Mouse (Mus musculus) heart, postnatal 4 days (tissue): ENCODE data around the gene Abcb4. TPM values are rescaled to one million over a fixed set of nuclear protein-coding genes. Genes with fewer than 3 reads are reported as not detected.
"Not testable (repeated sequence)": the region's sequence is repeated elsewhere in the genome, so short reads cannot be mapped to it uniquely, and the experiment has no call there.

Experiments
- DNase-seq: peaks from one replicate; pipeline ENCODE4 v3.0.0; 2021
- total RNA-seq, 2 experiments: library from RNA; stranded (reverse); gene quantifications; 2 replicates each; pipeline ENCODE4 v1.2.3; 2021

Abcb4 gene
- total RNA-seq, 2 experiments from 2014 or later: 3.3 to 3.8 TPM

DNA sequence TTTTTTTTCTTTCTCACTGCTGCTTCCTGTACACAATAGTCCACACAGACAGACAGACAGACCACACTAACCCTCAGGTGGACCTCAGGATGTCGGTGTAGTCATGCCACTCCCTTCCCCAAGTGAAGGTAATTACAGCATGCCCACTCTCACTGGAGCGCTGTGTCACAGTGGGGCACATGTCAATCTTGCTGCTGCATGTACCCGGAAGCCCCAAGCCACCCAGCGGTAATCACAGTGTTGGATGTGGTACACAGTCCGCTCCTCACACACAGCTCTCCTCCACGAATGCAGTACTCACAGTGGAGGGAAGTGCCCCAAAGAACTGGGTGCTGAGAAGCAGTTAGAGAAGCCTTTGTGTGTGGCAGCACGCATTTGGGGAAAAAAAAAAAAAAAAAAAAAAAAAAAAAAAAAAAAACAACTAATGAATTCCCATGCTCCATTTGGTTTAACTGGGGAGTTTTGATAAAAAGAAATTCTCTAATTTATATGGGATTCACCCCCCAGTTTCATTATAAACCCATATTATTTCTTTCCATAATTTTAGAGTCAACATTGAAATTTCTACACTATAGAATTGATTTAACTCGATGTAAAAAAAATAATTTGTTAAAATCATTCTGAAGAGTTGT, 18.2 kb downstream of the Abcb4 start:
- DNase-seq: no peak

DNA sequence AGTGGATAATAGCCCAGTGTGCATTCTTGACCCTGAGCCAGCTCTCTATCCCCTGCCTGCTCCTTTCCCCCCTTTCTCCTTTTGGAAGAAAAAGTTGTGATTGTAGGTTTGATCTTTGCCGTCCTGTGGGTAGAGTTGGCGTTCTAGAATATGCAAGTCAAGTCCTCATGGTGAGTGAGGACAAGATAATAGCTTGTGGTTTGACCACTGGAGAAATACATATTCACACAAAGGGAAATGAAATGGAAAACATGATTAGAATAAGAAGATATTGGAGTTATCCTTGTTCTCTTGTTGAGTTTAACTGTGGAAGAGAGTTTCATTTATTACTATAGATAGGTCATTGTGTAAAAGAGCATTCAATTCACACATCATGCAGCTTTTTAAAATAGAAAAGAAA, 22.9 kb downstream of the Abcb4 start:
- no peak for DNase-seq

DNA sequence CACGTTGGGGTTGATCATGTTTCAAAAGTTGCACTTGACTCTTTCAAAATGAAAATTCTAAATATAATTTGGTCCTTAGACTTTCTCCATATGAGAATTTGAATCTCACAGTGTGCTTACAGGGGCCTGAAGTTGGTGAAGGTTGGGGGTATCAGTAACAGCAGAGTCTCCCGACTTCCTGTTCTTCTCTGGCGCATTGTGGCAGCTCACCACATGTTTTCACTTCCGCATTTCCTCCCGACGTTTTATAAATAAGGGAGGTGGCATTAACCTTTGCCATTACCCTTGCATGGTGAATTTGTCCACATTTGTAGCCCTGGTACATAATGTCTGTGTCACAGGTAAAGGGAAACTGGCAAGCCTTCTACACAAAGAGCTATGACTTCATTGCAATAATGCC, 23.6 kb downstream of the Abcb4 start:
- DNase-seq: no peak

DNA sequence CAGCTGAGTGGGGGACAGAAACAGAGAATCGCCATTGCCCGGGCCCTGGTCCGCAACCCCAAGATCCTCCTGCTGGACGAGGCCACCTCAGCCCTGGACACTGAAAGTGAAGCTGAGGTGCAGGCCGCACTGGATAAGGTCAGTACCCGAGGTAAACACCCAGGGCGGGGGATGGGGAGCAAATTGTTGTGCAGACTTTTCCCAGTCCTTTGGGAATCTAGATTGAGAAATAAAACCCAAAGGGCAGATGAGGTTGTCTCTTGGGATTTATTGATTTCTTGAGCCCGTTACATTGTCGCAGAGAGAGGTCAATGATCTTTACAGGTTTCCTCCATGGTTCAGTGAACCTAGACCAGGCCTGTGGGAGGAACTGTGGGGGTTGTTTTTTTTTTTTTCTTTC, 34.9 kb downstream of the Abcb4 start:
- no peak for DNase-seq

DNA sequence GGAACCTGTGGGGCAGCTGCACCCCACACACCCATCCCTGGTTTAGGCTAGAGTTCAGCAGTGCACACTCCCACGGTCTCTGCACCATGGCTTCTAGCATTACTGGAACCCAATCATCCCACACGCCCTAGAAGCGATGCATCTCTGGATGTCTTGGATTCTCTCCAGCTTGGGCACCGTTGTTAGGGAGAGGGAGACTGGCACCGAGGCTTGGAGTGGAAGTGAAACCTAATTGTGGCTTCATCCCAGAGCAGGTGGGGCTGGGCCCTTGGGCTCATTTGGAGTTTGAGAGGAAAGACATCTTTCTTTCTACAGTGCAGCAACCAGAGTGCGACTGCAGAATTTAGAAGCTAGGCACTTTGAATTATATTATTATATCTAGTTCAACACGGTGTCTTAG, 44.4 kb downstream of the Abcb4 start:
- DNase-seq: no peak

DNA sequence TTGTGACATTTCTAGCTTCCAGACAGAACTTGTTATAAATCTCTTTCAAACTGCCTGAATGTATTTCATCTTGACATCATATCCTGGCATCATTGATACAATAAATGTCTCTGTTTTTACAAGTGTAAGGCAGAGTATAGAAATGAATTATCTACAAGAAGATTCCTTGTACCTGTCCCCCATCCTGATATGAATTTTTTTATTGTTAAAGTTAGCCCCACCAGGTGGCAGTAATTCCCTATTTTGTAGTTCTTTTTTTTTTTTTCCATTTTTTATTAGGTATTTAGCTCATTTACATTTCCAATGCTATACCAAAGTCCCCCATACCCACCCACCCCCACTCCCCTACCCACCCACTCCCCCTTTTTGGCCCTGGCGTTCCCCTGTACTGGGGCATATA, 47.7 kb downstream of the Abcb4 start:
- DNase-seq: not testable (repeated sequence)

DNA sequence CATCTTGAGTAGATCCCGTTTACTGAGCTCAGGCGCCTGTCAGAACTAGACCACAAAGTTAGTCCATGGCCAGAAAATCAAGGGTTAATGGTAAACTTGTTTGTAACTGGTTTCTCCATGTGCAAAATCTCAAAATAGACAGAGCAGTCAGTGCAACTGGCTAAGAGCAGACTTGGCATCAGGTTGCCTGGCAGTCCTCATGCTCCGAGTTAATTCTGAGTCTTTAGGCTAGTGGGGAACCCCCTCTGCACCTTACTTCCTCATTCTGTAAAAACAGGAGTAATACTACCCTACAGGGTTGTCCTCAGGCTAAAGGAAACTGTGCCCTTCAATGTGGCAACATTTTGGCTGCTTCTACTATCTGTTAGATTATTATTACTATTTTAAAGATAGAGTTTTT, 50.3 kb downstream of the Abcb4 start:
- DNase-seq: peak; percentile 23

DNA sequence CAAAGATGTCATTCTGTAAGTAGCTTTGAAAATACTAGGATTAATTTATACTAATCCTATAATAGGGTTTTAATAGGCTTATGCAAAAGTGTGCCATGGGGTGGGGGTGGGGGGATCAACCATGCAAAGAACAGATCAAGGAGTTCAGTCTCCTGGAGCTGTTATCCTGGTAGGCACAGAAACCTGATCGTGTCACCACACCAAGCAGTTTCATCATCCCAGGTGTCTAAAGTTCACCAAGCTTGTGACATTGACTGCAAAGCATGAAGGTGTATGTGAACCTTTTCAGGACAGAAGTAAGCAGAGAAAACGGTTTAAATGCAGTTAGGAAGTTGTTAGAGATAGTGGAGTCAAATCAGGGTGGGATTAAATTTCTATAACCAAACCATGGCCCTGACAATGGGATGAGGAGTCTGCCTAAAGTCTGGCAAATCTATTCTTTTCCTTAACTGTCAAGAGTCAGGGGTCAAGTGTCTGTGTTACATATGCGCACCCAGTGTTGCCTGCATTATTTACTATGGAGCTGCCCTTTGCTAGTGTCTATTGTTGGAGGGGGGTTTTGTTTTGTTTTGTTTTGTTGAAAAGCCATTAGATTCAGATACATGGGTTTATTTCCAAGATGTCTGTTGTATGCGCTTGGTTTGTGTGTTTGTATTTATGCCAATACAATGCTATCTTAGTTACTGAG, 54.0 kb downstream of the Abcb4 start:
- no peak for DNase-seq

DNA sequence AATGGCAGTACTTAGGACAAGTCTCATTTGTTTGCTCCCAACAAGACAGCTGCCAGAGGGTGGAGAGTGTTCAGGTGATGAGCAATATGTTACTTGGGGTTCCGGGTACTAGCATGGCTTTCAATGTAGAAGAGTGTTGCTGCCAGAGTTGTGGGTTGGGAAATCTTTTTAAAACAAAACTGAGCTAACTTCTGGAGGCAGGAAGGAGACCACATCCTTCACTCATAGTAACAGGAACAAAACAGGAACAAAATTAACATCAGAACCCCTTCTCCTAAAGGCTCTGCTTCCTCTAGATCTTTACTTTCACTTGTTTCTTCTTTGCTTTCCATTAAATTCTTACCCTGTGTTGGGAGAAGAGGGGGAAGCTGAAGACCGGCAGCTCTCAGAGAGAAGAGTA, 60.1 kb downstream of the Abcb4 start:
- DNase-seq: no peak

DNA sequence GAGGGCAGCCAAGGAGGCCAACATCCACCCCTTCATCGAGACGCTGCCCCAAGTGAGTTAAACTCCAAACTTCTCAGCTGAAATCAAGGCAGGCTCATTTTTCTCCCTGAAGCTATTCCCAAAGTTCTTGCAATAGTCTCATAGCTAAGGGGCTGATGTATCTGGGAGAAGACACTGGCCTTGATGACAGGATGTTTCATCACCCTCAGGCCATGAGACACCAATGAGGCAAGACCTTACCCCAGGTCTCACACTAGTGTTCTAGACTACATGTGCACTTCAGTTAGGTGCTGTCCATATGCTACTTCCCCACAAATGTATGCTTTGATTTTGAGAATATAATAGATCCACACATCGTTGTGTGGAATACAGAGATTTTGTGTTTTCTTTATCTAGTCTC, 62.0 kb downstream of the Abcb4 start:
- DNase-seq: no peak

DNA sequence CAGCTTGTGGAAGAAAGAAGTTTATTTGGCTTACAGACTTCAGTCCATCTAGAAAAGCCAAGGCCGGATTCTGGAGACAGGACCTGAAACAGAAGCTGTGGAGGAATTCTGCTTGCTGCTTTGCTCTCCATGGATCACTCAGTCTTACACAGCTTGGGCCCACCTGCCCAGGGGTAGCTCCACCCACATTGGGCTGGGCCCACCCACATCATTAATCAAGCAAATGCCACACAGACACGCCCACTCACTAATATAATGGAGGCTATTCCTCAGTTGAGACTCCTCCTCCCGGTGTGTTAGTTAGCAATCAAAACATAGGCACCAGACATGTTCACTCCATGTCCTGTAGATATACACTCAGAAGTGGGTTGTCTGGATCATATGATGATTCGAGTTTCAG, 67.0 kb downstream of the Abcb4 start:
- DNase-seq: no peak

DNA sequence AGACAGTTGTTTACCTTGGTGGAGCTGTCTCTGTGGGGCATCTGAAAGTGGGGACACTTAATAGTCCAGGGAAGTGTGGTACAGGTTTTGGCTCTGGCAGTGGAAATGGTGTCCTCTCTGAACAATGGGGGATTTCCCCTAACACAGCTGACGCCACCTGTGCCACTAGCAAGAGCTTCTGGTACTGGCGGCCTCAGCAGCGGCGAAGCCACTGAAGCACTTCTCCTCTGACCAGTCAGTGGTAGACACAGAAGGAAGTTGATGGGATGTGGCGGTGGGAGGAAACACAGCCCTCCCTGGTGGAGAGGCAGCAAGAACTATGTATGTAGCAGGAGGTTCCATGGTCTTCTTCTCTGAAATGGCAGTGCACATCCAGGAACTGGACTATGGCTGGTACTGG, 71.0 kb downstream of the Abcb4 start:
- DNase-seq: no peak

DNA sequence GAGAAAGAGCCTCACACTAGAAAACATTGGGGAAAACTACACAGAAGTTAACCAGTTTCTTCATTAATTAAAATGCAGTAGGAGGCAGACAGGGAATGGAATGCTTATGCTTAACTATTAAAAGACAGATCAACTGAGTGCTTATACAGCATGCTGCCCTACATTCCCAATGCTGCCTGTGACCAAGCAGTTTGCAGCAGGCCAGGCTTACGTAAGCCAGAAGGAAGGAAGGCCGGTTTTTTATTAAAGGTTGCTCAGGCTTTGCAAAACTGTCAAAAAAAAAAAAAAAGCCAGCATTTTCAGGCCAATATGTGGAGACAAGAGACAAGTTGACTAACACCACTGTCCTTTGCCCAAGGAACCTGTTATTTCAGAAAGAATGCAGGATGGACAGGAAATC, 77.2 kb downstream of the Abcb4 start:
- no peak for DNase-seq

DNA sequence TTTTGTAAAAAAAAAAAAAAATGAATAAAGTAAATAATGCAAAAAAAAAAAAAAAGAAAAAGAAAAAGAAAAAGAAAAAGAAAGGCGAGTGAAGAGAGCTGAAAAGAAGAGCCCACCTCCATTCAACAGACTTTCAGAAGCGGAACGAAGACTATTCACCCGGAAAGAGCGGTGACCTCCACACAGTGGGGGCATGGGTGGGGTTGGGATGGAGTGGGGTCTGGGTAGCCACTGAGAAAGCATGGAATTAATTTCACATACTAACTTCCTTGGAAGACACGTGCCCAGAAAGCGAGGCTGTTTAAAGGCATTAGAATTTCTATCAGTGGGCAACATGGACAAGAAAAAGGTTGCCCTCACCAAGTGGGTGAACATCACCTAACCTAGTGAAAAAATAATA, 78.8 kb downstream of the Abcb4 start:
- no peak for DNase-seq

DNA sequence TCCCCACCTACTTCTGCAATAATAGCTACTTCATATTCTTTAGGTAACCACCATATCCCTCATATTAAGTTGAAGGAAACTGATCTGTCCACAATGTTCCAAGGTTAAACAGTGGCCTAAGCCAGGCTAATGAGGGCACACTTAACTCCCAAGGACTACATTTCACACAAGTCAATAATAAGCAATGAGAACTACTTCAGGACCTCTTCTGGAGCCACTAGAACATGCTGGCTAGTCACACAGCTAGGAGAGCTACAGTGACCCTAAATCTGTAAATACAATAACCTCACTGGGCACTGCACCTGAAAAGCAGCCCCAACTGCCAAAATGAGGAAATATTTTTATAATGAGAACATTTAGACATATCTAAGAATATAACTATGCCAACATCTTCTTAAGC, 81.2 kb downstream of the Abcb4 start:
- no peak for DNase-seq

DNA sequence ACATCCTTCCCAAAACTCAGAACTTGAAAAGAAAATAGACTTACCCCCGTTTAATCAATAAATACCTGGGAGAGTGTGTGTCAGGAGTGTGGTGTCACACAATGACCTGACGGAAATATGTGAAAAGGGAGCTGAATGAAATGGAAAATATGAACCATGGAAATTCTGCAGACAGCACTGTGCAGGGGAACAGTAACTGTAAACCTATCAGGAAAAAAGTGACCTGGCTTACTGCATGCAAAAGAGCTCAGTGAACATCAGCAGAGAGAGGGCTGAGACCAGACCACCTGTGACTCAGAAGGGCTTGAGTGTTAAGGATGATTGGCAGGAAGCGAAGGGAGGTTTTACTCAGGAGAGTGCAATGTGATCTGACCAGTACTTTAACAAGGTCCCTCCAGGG, 92.0 kb downstream of the Abcb4 start:
- DNase-seq: no peak

DNA sequence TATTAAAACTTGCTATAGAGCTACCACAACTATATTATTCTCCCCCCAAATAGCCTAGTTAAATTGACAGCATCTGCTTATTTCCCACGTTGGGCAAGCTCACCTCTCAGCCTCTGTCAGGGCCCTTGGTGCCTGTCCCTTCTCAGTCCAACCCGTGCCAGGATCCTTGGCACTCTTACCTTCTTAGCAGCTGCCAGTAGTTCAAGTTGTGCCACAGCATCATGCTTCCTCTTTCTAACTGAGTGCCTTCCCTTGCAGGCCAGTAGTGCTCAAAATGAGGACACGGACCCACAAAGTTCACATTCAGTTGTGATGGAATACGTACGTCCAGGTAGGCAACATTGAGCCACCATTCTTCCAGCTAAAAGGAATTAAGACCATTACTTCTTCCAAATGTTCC, 94.4 kb downstream of the Abcb4 start:
- DNase-seq: no peak

DNA sequence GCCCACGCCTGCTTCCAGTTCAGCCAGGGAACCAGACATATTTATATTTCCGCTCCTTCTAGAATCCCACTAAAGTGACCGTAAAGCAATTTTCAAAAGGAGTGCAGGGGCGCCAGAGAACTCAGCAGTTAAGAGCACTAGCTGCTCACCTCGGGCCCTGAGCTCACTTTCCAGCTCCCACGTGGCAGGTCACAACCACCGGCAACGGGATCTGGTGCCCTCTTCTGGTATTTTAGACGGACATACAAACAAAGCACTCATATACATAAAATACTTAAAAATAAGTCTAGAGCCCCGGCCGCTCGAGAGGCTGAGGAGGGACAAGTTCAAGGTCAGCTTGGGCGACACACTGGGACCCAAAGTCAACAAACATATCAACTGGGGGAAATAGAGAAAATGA, 97.0 kb downstream of the Abcb4 start:
- no peak for DNase-seq

DNA sequence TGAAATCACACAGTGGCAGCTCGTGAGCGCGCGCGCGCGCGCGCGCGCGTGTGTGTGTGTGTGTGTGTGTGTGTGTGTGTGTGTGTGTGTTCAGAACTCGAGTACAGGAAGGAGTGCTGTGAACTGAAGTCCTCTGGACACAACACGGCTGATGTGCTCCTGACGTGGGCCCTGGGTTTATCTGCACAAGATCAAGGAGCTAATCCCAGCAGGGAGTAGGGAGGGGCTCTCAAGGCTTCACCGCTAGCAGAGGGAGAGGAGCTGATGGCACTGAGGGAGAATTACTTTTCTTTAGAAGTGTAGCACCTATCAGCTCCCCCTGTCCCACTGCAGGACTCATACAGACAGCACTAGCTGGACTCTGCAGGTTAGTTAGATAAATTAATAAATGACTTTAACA, 98.1 kb downstream of the Abcb4 start:
- DNase-seq: no peak

DNA sequence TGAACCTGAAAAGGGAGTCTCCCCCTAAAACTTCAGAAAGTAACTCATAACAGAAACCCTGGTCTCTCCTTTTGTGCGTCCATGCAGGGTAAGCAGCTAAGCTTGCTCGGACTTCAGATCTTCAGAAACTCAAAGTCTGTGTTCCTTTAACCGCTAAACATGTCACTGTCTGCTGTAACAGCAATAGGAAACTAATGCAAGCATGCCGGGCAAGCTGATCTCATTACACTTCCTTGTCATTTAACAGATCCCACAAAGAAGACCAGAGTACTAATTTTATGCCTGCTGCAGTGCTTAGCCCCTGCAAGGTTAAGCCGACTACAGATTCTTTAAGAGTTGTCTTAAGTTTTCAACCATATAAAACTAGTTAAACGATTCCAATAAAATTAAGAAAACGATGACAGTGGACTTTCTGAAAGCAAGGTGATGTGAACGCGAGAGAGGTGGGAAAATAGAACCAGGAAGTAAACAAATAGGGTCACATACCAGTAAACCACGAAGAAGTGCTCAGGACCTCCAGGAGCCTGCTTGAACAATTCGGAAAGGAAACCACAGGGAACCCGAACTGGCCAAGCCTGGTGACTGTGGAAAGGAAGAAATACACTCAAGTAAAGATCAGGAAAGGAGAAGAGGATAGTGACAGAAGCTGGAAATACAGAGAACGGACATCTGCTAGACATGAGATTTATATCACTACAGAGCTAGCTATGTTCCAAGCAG, 102.6 kb downstream of the Abcb4 start:
- no peak for DNase-seq

DNA sequence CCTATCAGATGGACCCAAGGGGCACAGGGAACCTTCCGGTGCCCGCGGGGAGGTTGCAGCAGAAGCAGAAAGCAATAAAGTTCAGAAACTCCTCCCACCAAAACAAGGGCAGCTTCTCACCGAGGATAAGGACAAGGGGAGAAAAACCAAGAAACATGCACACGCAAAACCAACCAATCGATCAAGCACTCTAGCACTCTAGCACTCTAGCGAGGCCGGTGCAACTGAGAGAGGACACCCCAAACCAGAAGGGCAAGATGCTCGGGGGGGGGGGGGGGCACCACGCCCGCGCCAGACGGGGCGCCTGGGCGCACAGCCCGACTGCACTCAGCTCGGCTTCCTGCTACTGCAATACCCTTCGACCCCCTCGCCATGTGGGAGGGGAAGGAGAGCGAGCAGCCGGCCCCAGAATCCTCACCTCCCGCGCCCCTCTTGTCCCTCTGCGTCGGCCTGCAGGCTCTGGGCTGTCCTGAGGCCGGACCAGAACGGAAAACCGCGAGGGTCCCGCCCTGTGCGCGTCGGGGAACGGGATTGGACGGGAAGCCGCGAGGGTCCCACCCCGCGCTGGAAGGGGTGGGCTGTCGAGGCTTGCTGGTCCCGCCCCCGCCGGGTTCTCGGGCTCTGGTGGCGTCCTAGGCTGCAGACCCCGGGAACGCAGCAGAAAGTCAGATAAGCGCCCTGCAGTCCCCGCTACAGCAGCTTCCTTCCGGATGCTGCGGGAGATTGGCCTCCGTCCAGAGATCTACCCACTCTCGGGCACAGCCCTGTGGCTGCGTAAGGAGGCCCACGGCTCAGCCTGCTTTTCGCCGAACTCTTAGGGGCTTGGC, 103.4 kb downstream of the Abcb4 start, which contains the start of gene Crot:
TSS of gene Crot (minus strand) at position 639 of the 827 bp plus-strand sequence.
- peak; percentile 95 for DNase-seq

DNA sequence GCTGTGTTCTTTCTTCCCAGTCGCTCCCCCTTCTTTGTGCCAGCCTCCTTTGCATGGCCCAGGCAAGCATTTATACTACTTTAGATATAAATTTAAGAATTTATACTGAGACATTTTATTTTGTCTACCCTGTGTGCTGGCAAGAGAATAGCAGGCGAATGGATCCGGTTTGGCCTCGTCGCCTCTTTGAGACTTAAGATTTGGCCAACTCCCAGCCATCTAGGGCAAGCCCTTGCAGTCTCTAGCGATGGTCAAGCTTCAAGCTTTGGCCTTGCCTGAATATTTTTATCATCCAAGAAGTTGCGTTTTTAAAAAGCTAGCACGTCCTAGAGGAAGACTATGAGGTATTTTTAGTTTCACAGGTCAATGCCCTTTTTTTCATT, 104.0 kb downstream of the Abcb4 start:
- no peak for DNase-seq

DNA sequence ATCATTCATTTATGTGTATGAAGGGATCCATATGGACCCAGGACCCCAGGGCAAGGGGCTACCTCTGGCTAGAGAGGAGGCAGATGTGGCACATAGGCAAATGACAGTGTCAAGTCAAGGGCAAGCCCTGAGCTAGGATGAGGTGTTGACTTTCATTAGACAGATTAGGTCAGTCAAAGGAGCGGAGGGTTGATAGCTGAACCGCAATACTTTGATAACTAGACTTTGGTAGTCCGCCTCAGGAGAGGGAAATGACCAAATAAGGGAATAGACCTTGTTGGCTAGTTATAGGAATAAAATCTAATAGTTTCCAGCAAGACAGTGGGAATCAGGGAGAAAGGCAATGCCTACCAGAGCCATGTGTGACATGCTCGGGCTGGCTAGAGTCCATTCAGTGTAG, 105.6 kb downstream of the Abcb4 start:
- DNase-seq: no peak
